Mouse (Mus musculus): Measurements from ENCODE around the gene Klc1. TPM values are rescaled to one million over a fixed set of nuclear protein-coding genes. Genes with fewer than 3 reads are reported as not detected.

Klc1 gene
- polyA plus RNA-seq, 2 experiments from 2014 or later = 17.8 to 20.6 TPM

DNA sequence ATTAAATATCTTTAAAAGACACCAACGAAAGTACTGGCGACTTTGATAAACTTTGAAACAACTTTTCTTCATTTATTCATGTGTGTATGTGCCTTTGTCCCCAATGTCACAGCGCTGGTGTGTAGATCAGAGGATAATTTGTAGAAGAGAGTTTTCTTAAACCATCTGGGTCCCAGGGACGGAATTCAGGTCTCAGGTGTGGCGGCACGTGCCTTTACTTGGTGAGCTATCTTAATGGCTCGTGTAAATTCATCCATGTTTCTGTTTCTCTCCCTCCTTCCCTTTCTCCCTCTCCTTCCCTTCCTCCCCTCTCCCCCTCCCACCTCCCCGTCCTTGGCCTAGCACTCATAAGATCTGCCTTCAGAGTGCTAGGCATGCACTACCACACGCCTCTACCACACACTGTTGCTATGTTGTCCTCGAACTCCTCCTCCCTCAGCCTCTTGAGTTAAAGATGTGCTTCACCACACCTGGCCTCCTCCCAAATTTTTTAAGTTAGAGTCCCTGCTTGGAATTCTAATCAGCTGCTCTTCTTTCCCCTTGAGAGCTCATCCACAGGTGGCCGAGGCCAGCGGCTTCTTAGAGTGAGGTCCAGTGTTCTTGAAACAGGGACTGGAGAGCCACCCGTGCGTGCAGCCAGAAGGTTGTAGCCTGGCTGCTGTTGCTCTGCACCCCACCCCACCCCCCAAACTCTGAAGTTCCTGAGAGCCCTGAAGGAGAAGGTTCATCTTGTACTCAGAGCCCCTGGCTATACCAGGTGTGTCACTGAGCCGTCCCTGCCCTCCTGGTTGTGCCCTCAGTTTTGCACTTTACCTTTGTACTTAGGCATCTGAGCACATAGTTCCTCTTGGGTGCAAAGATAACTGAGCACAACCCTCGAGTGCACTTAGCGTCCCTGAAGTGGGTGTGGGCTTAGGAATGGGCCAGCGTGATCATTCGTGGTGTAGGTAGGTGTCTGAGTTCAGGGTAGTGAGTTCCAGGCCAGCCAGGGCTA lies 56.4 kb downstream of the Klc1 start:
- ATAC-seq = no peak

DNA sequence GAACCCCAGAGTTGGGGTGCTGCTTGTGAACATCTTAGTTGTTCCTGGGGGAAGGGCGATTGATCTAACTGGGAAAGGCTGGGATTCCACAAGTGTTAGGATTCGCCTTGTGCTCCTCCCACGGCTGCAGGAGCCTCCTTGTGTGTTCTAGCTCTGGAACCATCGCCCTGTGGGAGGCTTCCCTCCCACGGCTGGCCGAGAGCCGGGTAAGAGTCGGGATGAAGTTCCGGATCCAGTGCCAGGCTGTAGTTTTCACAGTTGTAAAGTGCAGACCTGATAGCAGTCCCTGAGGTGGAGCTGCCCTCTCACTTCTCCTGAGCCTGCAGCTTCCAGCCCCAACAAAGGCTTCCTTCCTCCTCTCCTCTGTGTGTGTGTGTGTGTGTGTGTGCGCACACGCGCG lies 57.9 kb downstream of the Klc1 start:
- no peak for ATAC-seq

DNA sequence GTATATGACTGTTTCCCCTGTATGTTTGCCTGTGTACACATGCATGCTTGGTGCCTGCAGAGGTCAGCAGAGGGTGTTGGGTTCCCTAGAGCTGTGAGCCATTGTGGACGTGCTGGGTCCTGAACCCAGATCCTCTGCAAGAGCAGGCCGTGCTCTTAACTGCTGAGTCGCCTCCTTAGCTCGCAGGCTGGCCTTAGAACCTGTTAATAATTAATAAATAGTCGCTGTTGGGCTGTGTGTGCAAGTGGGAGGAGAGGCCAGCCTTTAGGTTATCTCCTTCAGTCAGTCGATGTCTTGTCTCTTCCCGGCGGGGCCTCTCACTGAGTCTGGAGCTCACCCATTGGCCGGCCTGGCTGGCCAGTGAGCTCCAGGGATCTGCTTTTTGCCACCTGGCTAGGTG lies 58.3 kb downstream of the Klc1 start:
- ATAC-seq = no peak

DNA sequence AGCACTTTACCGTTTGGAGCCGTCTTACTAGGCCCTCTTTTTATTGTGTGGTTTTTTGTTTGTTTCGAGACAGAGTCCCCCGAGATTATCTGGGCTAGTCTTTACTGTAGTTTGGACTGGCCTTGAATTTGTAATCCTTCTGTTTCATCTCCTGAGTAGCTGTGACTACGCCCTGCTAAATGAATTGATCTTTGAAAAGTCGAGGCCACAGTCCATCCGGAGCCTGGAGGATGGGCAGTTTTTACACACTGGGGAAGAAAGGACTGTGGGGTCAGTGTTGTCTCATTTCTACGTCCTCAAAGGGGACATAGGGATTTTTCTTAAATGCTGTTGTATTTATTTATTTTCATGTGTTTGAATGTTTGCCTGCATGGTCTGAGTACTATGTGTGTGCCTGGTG lies 59.3 kb downstream of the Klc1 start:
- ATAC-seq = no peak

DNA sequence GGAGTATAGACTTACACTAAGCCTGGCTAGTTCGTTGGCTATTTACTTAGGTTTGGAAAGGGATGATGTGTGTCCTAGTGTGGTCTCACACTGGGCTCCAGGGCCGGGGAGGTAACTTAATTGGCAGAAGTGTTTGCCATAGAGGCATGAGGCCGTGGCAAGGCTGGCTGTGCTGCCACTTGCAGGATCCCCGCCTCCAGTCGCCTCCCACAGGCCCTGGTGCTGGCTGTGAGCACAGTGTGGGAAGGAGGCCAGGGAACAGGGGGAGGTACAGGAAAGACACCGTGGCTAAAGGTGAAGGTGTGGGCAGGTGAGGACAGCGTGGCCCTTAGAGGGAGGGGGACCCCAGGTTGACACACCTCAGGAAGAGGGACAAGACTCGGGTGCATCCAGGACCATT lies 61.3 kb downstream of the Klc1 start:
- ATAC-seq = no peak

DNA sequence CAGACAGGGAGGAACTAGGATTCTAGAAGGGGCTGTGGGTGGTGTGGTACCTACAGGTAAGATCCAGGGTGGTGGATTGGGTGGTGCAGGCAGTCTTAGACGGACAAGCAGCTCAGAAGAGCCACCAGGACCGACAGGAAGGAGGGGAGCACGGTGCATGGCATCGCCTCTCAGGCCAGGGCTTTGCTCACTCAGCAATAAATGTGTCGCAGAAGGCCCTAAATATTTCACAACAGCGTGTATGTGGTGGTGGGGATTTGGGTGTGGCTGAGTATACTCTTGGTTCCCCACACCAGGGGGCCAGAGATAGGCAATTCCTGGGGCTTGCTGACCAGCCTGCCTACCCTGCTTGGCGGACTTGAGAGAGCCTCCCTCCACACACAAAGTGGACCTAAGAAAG lies 62.1 kb downstream of the Klc1 start:
- ATAC-seq = no peak

DNA sequence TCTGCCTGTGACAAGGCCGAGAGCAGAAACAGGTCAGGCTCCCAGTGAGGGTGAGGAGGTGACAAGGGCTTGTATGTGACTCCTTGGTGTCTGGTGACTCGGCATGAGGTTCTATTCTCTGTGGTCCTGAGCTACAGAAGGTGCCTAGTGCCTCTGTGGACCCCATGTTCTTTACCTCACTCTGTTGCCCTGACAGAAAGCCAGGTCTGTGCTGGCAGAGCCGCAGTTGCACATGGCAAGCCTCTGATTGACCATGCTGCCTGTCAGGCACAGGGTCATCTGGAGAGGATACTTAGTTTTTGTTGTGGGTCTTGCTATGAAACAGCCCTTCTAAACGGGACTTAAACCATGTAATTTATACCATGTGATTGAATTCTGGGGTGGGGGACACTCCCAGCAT lies 63.3 kb downstream of the Klc1 start:
- no peak for ATAC-seq

DNA sequence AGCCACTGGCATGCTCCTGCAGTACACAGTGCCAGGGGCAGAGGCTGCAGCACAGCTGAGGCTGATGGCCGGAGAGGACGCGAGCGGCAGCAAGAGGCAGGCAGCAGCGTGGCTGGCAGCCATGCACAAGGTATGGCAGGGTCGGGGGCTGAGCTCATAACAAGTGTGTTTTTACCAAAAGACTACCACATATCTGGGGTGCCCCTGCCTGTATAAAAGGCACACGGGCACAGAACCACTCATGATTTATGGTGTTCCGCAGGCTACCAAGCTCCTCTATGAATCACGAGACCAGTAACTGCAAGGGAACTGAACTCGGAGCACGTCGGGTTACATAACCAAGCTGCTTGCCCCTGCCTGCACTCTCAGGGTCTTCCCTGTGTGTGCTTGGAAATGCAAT lies 68.9 kb downstream of the Klc1 start:
- ATAC-seq = no peak

DNA sequence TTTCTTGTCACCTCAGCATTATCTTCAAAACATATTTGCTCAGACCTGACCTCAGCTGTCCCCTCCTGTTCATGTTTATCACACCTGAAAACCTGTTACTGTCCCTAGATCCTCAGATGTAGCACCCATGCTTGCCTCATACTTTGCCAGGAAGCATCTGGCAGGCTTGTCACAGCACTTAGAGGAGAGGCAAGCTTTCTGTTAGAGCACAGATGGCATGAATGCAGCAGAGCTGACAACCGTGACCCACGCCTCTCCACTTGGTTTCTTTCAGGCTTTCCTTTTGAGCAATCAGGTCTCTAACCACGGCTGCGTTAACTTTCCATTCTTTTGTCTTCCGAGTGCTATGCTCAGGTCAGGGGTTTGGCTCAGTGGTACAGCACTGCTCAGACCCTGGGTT lies 70.8 kb downstream of the Klc1 start:
- ATAC-seq = no peak

DNA sequence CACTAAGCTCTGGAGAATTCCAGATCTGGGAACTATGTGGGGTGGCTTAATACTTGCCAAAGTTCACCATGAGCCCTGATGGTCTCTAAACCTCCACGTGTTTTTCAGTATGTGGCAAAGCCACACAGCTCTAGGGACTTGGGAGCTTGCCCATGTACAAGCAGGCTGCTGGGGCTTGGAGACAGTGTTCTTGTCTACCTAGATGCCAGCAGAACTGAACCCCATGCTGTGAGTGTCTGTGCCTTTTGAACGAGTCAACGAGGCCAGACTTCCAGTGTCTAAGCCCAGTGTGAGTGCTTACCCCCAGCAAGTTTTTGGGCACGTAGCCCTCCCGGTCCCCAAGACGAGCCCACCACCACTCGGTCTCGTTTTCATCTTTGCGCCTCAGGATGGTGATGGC lies 71.3 kb downstream of the Klc1 start:
- no peak for ATAC-seq

DNA sequence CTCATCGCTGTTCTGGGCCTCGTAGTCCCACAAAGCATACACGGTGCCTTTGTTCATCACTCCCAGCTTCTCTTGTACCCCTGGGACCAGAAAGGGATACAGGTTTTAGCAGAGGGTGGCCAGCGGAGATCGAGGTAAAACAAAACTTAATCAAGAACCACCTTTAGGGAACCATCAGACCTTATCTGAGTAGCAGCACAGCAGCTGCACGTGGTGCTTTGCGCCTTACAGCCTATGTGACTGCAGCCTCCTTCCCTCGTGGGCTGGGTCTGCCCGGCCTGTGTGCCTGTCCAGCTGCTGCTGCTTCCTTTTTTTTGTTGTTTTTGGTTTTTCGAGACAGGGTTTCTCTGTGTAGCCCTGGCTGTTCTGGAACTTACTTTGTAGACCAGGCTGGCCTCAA lies 71.7 kb downstream of the Klc1 start:
- no peak for ATAC-seq

DNA sequence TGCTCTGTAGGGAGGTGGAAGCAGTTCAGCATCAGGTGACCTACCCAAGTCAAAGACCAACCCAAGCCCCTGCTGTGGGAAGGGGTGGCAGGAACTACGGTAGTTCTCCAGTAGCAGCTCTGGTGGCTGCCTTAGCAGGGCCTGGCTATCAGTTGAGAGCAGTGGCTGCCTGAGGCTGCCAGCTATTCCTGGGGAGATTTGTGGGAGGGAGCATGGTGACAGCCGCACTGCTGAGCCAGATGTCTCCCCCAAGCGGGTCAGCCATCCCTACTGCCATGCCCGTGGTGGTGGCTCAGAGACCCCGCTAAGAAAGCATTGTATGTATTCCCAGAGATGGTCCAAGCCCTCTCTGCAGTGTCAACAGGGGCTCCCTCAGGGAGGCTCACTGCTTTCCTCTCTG lies 74.0 kb downstream of the Klc1 start:
- ATAC-seq = no peak

DNA sequence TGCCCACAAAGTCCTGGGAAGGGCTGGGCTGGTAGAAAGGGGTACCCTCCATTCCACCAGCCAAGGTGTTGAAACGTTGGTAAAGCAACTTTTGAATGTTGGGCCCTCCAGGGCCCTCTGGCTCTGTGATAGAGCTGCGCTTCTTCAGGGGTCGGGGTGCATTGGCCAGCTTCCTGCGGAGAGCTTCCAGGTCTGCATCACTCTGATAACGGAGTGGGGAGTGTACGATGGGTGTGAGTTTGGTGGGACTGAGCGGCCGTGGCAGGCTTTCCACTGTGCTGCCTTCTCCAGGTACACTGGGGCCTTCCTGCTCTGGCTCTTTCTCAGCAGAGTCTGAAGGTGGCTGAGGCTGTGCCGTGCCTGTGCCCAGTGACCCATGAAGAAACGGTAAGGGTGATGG lies 74.8 kb downstream of the Klc1 start:
- ATAC-seq = no peak

DNA sequence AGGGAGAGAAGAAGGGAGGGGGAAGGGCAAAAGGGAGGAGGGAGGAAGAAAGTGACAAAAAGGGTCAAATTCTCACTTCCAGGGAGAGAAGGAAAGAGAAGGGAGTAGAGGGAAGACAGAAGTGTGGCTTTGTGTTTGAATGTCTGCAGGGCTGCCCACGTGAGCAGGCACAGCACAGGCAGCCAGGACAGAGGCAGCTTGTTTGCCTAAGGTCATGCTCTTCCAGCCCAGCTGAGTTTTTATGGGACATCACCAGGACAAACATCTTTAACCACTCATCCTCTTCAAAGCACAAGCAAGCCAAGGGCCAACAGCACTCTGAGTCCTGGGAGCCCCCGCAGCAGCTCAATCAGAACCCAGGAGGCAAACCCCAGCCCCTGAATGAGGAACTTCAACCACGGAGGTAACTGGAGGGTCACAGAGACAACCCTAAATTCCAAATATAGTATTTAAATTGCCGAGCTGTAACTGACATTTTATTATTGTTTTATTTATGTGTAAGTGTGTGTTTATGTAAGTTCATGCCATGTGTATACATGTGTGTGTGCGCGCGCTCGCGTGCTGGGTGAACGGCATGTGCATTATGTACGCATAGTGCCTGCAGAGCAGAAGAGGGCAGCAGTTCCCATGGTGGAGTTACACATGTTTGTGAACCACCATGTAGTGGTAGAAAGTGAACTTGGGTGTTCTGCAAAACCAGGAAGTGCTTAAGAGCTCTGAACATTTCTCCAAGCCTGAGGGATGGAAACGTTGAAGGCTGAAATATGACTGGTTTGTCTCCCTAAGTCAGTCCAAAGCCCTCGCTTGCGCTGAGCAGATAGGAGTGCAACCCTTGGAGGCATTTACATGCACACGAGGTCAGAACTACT lies 84.2 kb downstream of the Klc1 start:
- ATAC-seq = no peak

DNA sequence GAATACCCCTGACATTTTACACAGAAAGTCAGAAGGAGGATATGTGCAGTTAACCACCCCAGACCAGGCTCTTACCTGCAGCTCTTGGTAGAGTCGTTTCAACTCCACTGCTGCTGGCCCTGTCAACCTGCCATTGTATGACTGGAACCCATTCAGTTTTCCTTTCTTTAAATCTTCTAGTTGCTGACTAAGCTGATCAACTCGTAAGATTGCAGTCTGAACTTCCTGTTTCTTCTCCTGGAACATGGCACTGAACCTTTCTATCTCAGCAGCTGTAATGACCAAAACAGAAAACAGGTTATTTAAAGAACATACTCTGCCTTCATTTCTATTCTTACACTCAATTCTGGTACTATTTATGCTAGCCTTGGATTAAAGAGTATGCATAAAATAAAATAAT lies 84.8 kb downstream of the Klc1 start:
- no peak for ATAC-seq

DNA sequence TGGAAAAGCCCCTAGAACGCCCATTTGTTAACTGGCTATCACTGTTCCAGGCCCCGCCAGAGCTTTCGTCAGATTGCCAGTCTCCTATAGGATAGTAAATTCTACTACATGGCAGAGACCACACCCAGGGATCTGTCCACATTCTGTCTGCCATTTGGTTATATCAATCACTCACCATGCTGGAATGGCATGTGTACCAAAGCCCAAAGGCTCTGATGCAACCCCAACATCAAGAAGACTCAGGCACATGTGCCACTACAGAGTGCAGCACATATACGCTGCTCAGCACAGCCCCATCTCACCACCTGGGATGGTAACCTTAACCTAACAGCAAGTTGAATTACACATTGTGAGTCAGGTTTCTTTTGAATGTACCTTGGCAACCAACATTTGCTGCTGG lies 87.3 kb downstream of the Klc1 start:
- ATAC-seq = no peak

DNA sequence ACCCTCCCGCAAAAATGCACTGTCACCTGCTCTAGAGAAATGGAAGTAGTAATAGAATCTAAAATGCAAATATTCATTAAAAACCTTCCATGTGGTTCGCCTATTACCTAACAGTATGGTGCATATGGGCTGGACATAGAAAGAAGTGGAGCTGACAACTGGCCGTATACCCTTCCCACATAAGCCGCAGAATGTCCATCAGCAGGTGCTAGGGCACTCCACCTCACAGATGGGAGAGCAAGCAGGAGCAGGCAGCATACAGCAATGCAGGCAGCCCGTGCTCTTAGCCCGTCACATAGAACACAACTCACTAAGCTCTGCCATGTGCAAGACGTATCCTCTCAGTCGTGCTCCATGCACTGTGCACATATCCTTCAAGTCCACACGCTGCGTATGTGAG lies 88.2 kb downstream of the Klc1 start:
- ATAC-seq = no peak

DNA sequence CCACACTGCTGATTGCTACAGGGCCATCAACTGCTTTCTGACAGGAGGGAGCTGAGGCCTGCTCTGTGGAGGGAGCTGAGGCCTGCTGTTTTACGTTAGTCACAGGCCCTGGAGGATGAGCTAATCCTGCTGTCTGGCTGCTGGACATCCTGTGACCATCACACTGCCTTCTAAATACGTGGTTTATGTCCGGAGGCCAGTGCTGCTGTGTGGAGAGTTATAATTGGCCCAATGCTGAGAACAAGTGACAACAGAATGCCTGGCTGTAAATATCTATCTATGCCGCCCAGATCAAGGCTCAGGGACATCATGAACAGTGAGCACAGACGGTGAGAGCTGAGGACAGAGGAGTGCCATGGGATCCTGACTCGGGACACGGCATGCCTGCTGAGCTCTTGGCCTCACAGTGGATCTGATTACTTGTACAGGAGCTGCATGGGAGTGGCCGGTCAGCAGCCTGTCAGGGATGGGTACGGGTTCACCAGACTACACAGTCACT lies 89.7 kb downstream of the Klc1 start:
- no peak for ATAC-seq

DNA sequence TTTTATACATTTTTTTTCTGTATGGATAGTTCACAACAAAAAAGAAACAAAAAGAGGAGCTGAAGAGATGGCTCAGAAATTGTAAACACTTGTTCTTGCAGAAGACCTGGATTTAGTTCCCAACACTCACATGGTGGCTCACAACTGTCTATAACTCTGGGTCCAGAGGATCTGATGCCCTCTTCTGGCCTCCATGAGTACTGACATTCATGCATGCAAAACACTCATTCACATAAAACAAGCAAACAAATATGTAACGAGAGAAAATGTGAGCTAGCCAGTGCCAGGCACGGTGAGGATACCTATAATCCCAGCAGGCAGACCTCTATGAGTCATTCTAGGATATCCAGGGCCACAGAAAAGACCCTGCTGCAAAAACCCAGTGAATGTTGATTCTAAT lies 92.6 kb downstream of the Klc1 start:
- no peak for ATAC-seq

DNA sequence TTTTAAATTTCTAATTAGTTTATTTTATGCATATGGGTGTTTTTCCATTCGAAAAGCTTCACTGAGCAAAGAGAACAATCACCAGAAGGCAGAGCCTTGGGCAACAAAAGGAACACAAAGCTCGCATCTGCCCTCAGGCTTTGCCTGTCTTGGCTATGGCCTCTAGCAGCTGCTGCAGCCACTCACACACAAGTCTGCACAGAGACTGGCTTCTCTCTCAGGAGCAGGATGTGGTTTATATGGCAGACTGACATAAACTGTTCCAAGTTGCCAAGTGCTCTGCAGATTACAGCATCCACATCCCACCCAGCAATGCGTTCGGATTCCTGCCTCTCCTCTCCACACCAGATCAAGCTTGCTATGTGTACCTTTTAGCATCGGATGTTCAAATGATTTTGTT lies 93.1 kb downstream of the Klc1 start:
- ATAC-seq = peak; percentile 68

DNA sequence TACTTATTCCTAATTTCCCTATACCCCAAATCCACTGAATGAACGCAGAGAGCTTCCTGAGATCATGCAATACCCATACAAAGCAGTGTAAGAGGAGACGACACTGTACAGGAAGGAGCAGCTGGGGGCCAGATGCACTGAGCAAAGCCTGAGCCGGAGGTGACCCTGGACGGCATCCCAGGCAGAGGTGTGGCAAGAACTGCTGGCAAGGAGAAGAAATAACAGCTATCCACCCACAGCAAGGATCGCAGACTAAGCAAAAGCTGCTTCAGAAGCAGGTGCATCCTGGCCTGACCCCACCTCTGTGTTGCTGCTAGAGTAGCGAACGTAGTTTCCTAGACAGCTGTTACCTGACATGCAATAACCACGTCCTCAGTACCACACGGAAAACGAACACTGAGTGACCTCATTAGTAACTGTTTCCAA lies 94.4 kb downstream of the Klc1 start:
- ATAC-seq = peak; percentile 48

DNA sequence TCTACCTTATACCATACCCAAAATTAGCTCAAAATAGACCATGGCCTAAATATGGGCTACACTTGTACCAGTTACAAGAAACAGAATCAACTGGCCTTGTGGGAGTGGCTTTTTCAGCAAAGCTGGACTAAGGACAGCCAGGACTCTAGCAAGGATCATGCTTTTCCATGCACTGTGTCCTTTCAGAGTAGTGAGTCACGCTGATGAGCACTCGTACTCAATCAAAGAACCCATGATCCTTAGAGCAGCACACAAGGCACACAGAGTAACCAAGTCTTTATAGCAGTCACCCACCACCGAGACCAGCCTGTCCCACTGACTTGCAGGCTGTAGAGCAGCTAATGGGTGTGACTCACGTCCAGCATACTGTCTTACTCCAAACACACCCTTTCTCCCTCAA lies 94.9 kb downstream of the Klc1 start:
- no peak for ATAC-seq

DNA sequence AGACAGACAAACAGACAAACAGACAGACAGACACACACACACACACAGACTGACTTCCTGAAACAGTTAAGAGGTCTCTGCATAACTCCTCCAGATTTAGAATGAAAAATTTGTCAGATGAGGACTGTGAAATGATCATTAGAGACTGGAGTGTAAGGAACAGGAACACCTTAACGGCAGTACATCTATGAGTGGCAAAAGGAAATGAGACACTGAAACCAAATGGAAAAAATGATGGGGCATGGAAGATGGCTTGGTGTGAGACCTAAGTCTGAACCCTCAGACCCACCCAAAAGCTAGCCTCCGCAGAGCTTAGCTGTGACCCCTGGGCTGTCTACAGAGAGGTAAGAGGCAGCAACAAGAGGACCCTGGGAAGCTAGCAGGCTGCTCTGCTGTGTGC lies 96.8 kb downstream of the Klc1 start:
- peak; percentile 35 for ATAC-seq
